Mouse (Mus musculus) neutrophil, adult 5-6 weeks (primary cell): Measurements from ENCODE around the gene Ephb4. TPM values are rescaled to one million over a fixed set of nuclear protein-coding genes. Genes with fewer than 3 reads are reported as not detected.
A peak's percentile ranks its signal among the peaks of the same experiment; 100 is the strongest.

Experiments
- ATAC-seq: fragments of 151-379, 151-347 bp; 2 replicates; pipeline ENCODE4 v1.8.0; 2017; ENCODE audit warnings: mild to moderate bottlenecking, moderate TSS enrichment; ENCODE audit not compliant: insufficient number of reproducible peaks, poor library complexity, low FRiP score, severe bottlenecking; ENCODE audit errors: extremely low read depth
- total RNA-seq: library from RNA; stranded (forward); fragments of 200-1000 nt; gene quantifications from 2 replicates; pipeline ENCODE4 v1.2.3, GENCODE M21; 2017

The Ephb4 gene
- total RNA-seq: not detected in 2 replicates

- ATAC-seq: no peak
Observed at GRCm38 (mm10) chr5:137349384-137350204, at the start of gene Ephb4. Gene Ephb4, plus strand, starts transcription at chr5:137350109.

- no peak for ATAC-seq
Observed at GRCm38 (mm10) chr5:137301253-137301652, 48.7 kb upstream of the Ephb4 start.

- ATAC-seq: no peak
Observed at GRCm38 (mm10) chr5:137303609-137304008, 46.3 kb upstream of the Ephb4 start.

GRCm38 (mm10) chr5:137304165-137304564 lies 45.7 kb upstream of the Ephb4 start:
- no peak for ATAC-seq

GRCm38 (mm10) chr5:137304816-137305215 lies 45.1 kb upstream of the Ephb4 start:
- ATAC-seq: no peak

- no peak for ATAC-seq
Observed at GRCm38 (mm10) chr5:137305822-137306221, 44.1 kb upstream of the Ephb4 start.

- no peak for ATAC-seq
Observed at GRCm38 (mm10) chr5:137306439-137307005, 43.4 kb upstream of the Ephb4 start.

- peak; percentile 75 for ATAC-seq
Observed at GRCm38 (mm10) chr5:137307071-137307912, 42.6 kb upstream of the Ephb4 start, which contains the start of gene Srrt. Gene Srrt, minus strand, starts transcription at chr5:137307674.

GRCm38 (mm10) chr5:137308356-137308755 lies 41.6 kb upstream of the Ephb4 start:
- ATAC-seq: no peak

- ATAC-seq: no peak
Observed at GRCm38 (mm10) chr5:137313466-137314192, 36.3 kb upstream of the Ephb4 start.

GRCm38 (mm10) chr5:137314193-137315083 lies 35.5 kb upstream of the Ephb4 start, which contains the start of gene Trip6:
Gene Trip6, minus strand, starts transcription at chr5:137314404.
- ATAC-seq: no peak

GRCm38 (mm10) chr5:137315084-137315903 lies 34.6 kb upstream of the Ephb4 start:
- ATAC-seq: no peak

- ATAC-seq: no peak
Observed at GRCm38 (mm10) chr5:137317361-137317760, 32.5 kb upstream of the Ephb4 start.

GRCm38 (mm10) chr5:137318570-137318969 lies 31.3 kb upstream of the Ephb4 start:
- no peak for ATAC-seq

GRCm38 (mm10) chr5:137320996-137321395 lies 28.9 kb upstream of the Ephb4 start:
- ATAC-seq: no peak

- no peak for ATAC-seq
Observed at GRCm38 (mm10) chr5:137330910-137331309, 19.0 kb upstream of the Ephb4 start.

- ATAC-seq: no peak
Observed at GRCm38 (mm10) chr5:137332857-137333511, 16.9 kb upstream of the Ephb4 start.
